ENCODE assay signal across 25 mouse cellular contexts in genomic region chr5:53323121-53323520, GRCm38 (mm10). TPM values are rescaled to one million over a fixed set of nuclear protein-coding genes. Genes with fewer than 3 reads are reported as not detected.
DNase-seq lines count a peak whose midpoint lies in the region; ATAC-seq lines count a peak whose summit lies in the region.
"Had no signal": no experiment of that assay in that cellular context is flagged by ENCODE, and none has a peak within 500 bp of the region (broad histone marks: within the 10 kb centered on the region; RNA-seq: fewer than 3 reads in every experiment).

No protein-coding gene starts in this region.

- H3K9me3 ChIP-seq in heart, embryonic 12.5 days (replicated peaks), result no peaks in the 10 kb centered on the region
- H3K9me3 ChIP-seq: embryonic facial prominence, embryonic 12.5 days; forebrain, embryonic 12.5 days; hindbrain, embryonic 15.5 days; limb, embryonic 13.5 days; liver, embryonic 12.5 days; midbrain, embryonic 12.5 days; neural tube, embryonic 15.5 days had no signal

- DNase-seq in cerebellum, postnatal 10 days, result peak; percentile 45 to 59
- no peak for DNase-seq in cerebellum, adult 11 months
- no peak for DNase-seq in heart, postnatal 10 days
- DNase-seq in left cerebral cortex, postnatal 4 days, result peak; percentile 27
- DNase-seq in left cerebral cortex, adult 9 months (ENCODE audit: low spot score in 2 of 2), result no peak
- DNase-seq: adrenal gland, postnatal 36 days; gastrocnemius, postnatal 36 days; kidney, postnatal 25 days; layer of hippocampus, postnatal 36 days; lung, adult 18-20 months; lung, postnatal 10 days; thymus, adult 18-20 months; thymus, postnatal 36 days had no signal

- intact Hi-C loops in heart, postnatal 10 days (cut with DNase I), result no loop called here
- intact Hi-C loops in left cerebral cortex, postnatal 4 days (cut with DNase I), result loop anchor here (10.0 kb wide), 1 partner anchor 48 kb away; no protein-coding TSS in a partner anchor

- no peak overlapping the region for H3K27ac ChIP-seq in heart, embryonic 12.5 days (ENCODE audit: poor library complexity, severe bottlenecking)
- H3K27ac ChIP-seq: embryonic facial prominence, embryonic 12.5 days; forebrain, embryonic 12.5 days; hindbrain, embryonic 15.5 days; layer of hippocampus, adult 2 months; limb, embryonic 13.5 days; liver, embryonic 12.5 days; midbrain, embryonic 12.5 days; neural tube, embryonic 15.5 days had no signal

- no peak for ATAC-seq in heart, embryonic 12.5 days (ENCODE audit: insufficient number of reproducible peaks, low FRiP score)
- ATAC-seq in inflammation-experienced regulatory T-cells, adult 6 months, result no peak
- ATAC-seq: intestine, postnatal 0 days; liver, embryonic 12.5 days had no signal

- no peaks in the 10 kb centered on the region for H3K36me3 ChIP-seq in heart, embryonic 12.5 days
- H3K36me3 ChIP-seq: embryonic facial prominence, embryonic 12.5 days; forebrain, embryonic 12.5 days; hindbrain, embryonic 15.5 days; limb, embryonic 13.5 days; liver, embryonic 12.5 days; midbrain, embryonic 12.5 days; neural tube, embryonic 15.5 days had no signal

- H3K4me1 ChIP-seq in heart, embryonic 12.5 days (replicated peaks), result peaks cover 10% of the 10 kb centered on the region; the same call in 1 of the 2 replicates
- H3K4me1 ChIP-seq: liver, embryonic 12.5 days had no signal

- no peak overlapping the region for H3K4me3 ChIP-seq in heart, embryonic 12.5 days
- H3K4me3 ChIP-seq: embryonic facial prominence, embryonic 12.5 days; erythroblast, embryonic 14.5 days; forebrain, embryonic 12.5 days; hindbrain, embryonic 15.5 days; layer of hippocampus, adult 2 months; limb, embryonic 13.5 days; liver, embryonic 12.5 days; midbrain, embryonic 12.5 days; neural tube, embryonic 15.5 days had no signal

- 22% methylated on average over 7 of the region's 7 CpGs for WGBS in heart, embryonic 12.5 days

- H3K4me2 ChIP-seq in heart, embryonic 12.5 days, result peak overlapping the region; percentile 22; the same call in 1 of the 2 replicates
- H3K4me2 ChIP-seq: embryonic facial prominence, embryonic 12.5 days; forebrain, embryonic 12.5 days; hindbrain, embryonic 15.5 days; limb, embryonic 13.5 days; liver, embryonic 12.5 days; midbrain, embryonic 12.5 days; neural tube, embryonic 15.5 days had no signal

- H3K9ac ChIP-seq in heart, embryonic 12.5 days, result no peak overlapping the region
- H3K9ac ChIP-seq: embryonic facial prominence, embryonic 12.5 days; forebrain, embryonic 12.5 days; hindbrain, embryonic 15.5 days; limb, embryonic 13.5 days; liver, embryonic 12.5 days; midbrain, embryonic 12.5 days; neural tube, embryonic 15.5 days had no signal

- H3K27me3 ChIP-seq in heart, embryonic 12.5 days (replicated peaks), result 0 out of 2 replicates have a peak, but pooled peaks cover 10% of the 10 kb centered on the region
- H3K27me3 ChIP-seq: embryonic facial prominence, embryonic 12.5 days; hindbrain, embryonic 15.5 days; neural tube, embryonic 15.5 days had no signal

RNA-seq across cellular contexts. Expression of gene Smim20, which starts 56.2 kb away (rescaled TPM):
- polyA plus RNA-seq in heart, embryonic 12.5 days (2016; fragmentation: Nextera tagmentation; extraction: Ambion mirVana), result 141 and 153 TPM in 2 replicates
- 10 to 100 TPM; 87.8 to 88.7 TPM for total RNA-seq in heart, postnatal 10 days (2021)
- 10 to 100 TPM; 25.7 to 27.6 TPM for total RNA-seq in left cerebral cortex, postnatal 4 days (2021)
- 100 to 1,000 TPM; 107 to 114 (median 113) TPM for polyA plus RNA-seq in inflammation-experienced regulatory T-cells, adult 6 months (2017; shearing (Covaris generic))

Comparison
In these comparisons a context has a peak if more than half of its experiments do, and no peak if none do; other contexts are left out.
1. DNase-seq: peak in cerebellum, postnatal 10 days (2 of 2) and left cerebral cortex, postnatal 4 days (single experiment); none in cerebellum, adult 11 months (single experiment), heart, postnatal 10 days (0 of 2) and left cerebral cortex, adult 9 months (0 of 2).